Mouse (Mus musculus): ENCODE measurements around the gene Dnajb8.

- TF ChIP-seq CTCF (conservative IDR thresholded peaks at IDR 0.05; ENCODE audit: insufficient read depth, insufficient read length, low read depth, low read length) (no peak), POLR2A (IDR thresholded peaks at IDR 0.05; ENCODE audit: low read depth, low read length) (no peak)
Observed at GRCm38 (mm10) chr6:88254082-88254481, 32.0 kb downstream of the Dnajb8 start.
